Mouse (Mus musculus) granulocyte monocyte progenitor cell, adult 5-6 weeks (primary cell): ENCODE results near the gene Cars2. TPM values are rescaled to one million over a fixed set of nuclear protein-coding genes. Genes with fewer than 3 reads are reported as not detected.
"Not testable (repeated sequence)": the region's sequence is repeated elsewhere in the genome, so short reads cannot be mapped to it uniquely, and the experiment has no call there.

ENCODE experiments used
- ATAC-seq: replicated peaks from 2 replicates; pipeline ENCODE4 v1.8.0; 2016; ENCODE audit warnings: mild to moderate bottlenecking, moderate TSS enrichment, inconsistent platforms; ENCODE audit not compliant: poor library complexity, severe bottlenecking
- total RNA-seq, 2 experiments: library from RNA; stranded (forward) in 1 of 2; stranded (reverse) in 1 of 2; fragments of 200-712, 200-1000 nt in 1 of 2; fragments of >200 nt in 1 of 2; fragmentation: Nextera tagmentation in 1 of 2; gene quantifications; 2 replicates each; pipeline ENCODE4 v1.2.3; 2014 to 2017

Cars2 gene
- total RNA-seq, 2 experiments from 2014 or later: 38.4 to 51.9 TPM

GRCm38 (mm10) chr8:11477811-11478761 lies 72.5 kb downstream of the Cars2 start, which contains the start of gene Rab20:
Gene Rab20, minus strand, starts transcription at chr8:11478710.
- peak; percentile 60 for ATAC-seq

GRCm38 (mm10) chr8:11477178-11477553 lies 73.4 kb downstream of the Cars2 start:
- ATAC-seq: no peak

GRCm38 (mm10) chr8:11476338-11477177 lies 74.0 kb downstream of the Cars2 start:
- peak; percentile 80 for ATAC-seq

GRCm38 (mm10) chr8:11475876-11476275 lies 74.7 kb downstream of the Cars2 start:
- peak; percentile 38 for ATAC-seq

GRCm38 (mm10) chr8:11475397-11475796 lies 75.2 kb downstream of the Cars2 start:
- ATAC-seq: no peak

- no peak for ATAC-seq
Observed at GRCm38 (mm10) chr8:11473072-11473471, 77.5 kb downstream of the Cars2 start.

- peak; percentile 40 for ATAC-seq
Observed at GRCm38 (mm10) chr8:11471309-11471708, 79.3 kb downstream of the Cars2 start.

GRCm38 (mm10) chr8:11470694-11471093 lies 79.9 kb downstream of the Cars2 start:
- ATAC-seq: no peak

- ATAC-seq: no peak
Observed at GRCm38 (mm10) chr8:11469095-11469494, 81.5 kb downstream of the Cars2 start.

- not testable (repeated sequence) for ATAC-seq
Observed at GRCm38 (mm10) chr8:11466528-11466927, 84.1 kb downstream of the Cars2 start.

GRCm38 (mm10) chr8:11465619-11466018 lies 85.0 kb downstream of the Cars2 start:
- ATAC-seq: no peak

- no peak; the same call in 1 of the 2 replicates for ATAC-seq
Observed at GRCm38 (mm10) chr8:11464707-11464964, 85.9 kb downstream of the Cars2 start.

Other genes with a start within 250 kb of the Cars2 start
- 0.04 and 0.52 TPM in 2 replicates for gene Col4a2, start 238.0 kb downstream of the Cars2 start, total RNA-seq (2014; fragmentation: Nextera tagmentation)
- 0.26 TPM in 1 of 2 replicates, not detected in the other for gene Col4a2, start 238.0 kb downstream of the Cars2 start, total RNA-seq (2017)
- not detected in 2 replicates for gene Col4a1, start 238.0 kb downstream of the Cars2 start, total RNA-seq (2014; fragmentation: Nextera tagmentation)
- 0.22 and 0.67 TPM in 2 replicates for gene Col4a1, start 238.0 kb downstream of the Cars2 start, total RNA-seq (2017)
- gene Rab20, start 72.1 kb downstream of the Cars2 start, total RNA-seq (2014; fragmentation: Nextera tagmentation): 3.5 and 4.6 TPM in 2 replicates
- 0.69 and 4.8 TPM in 2 replicates for gene Rab20, start 72.1 kb downstream of the Cars2 start, total RNA-seq (2017)
- gene Naxd, start 53.3 kb downstream of the Cars2 start, total RNA-seq (2014; fragmentation: Nextera tagmentation): 69.3 and 72.1 TPM in 2 replicates
- 58.3 and 70.2 TPM in 2 replicates for gene Naxd, start 53.3 kb downstream of the Cars2 start, total RNA-seq (2017)
- gene Ing1, start 4.8 kb upstream of the Cars2 start, total RNA-seq (2014; fragmentation: Nextera tagmentation): 33.8 and 43.3 TPM in 2 replicates
- 40.8 and 49.2 TPM in 2 replicates for gene Ing1, start 4.8 kb upstream of the Cars2 start, total RNA-seq (2017)
- 100 and 126 TPM in 2 replicates for gene Ankrd10, start 85.0 kb upstream of the Cars2 start, total RNA-seq (2014; fragmentation: Nextera tagmentation)
- gene Ankrd10, start 85.0 kb upstream of the Cars2 start, total RNA-seq (2017): 64.6 and 66.0 TPM in 2 replicates
- not detected in 2 replicates for gene 1700016D06Rik, start 150.3 kb upstream of the Cars2 start, total RNA-seq (2014; fragmentation: Nextera tagmentation)
- gene 1700016D06Rik, start 150.3 kb upstream of the Cars2 start, total RNA-seq (2017): not detected in 2 replicates
- 33.9 and 40.2 TPM in 2 replicates for gene Arhgef7, start 176.9 kb upstream of the Cars2 start, total RNA-seq (2014; fragmentation: Nextera tagmentation)
- 14.4 and 19.8 TPM in 2 replicates for gene Arhgef7, start 176.9 kb upstream of the Cars2 start, total RNA-seq (2017)